Mouse (Mus musculus): ENCODE data around the gene C9orf72. TPM values are rescaled to one million over a fixed set of nuclear protein-coding genes. Genes with fewer than 3 reads are reported as not detected.

Gene C9orf72
- polyA plus RNA-seq, 1 experiment from 2014 or later: 11.1 TPM

- no peak for ATAC-seq (ENCODE audit: low FRiP score, low TSS enrichment)
- Histone ChIP-seq H3K36me3 (ENCODE audit: insufficient read depth, low read length) (no peaks in the 10 kb centered on the region), H3K27ac (ENCODE audit: low read length) (no peak overlapping the region), H3K9me3 (ENCODE audit: low read length) (no peaks in the 10 kb centered on the region), H3K4me2 (replicated peaks; ENCODE audit: low read depth, low read length) (no peak overlapping the region), H3K4me3 (ENCODE audit: low read length) (no peak overlapping the region), H3K9ac (replicated peaks; ENCODE audit: low read length) (no peak overlapping the region), H3K4me1 (ENCODE audit: insufficient read depth, low read length) (no peaks in the 10 kb centered on the region), H3K27me3 (ENCODE audit: insufficient read depth, low read length) (no peaks in the 10 kb centered on the region)
- WGBS: 87% methylated on average over 8 of the region's 8 CpGs
Observed at GRCm38 (mm10) chr4:35187617-35188326, 38.2 kb downstream of the C9orf72 start.

GRCm38 (mm10) chr4:35177926-35178645 lies 47.9 kb downstream of the C9orf72 start:
- Histone ChIP-seq H3K9ac (replicated peaks; ENCODE audit: low read length) (no peak overlapping the region), H3K9me3 (ENCODE audit: low read length) (no peaks in the 10 kb centered on the region), H3K27me3 (ENCODE audit: insufficient read depth, low read length) (no peaks in the 10 kb centered on the region), H3K4me3 (ENCODE audit: low read length) (no peak overlapping the region), H3K27ac (ENCODE audit: low read length) (no peak overlapping the region), H3K4me1 (ENCODE audit: insufficient read depth, low read length) (0 out of 2 replicates have a peak, but pooled peaks cover 5% of the 10 kb centered on the region), H3K36me3 (ENCODE audit: insufficient read depth, low read length) (no peaks in the 10 kb centered on the region), H3K4me2 (replicated peaks; ENCODE audit: low read depth, low read length) (no peak overlapping the region)
- 56% methylated on average over 12 of the region's 12 CpGs for WGBS
- no peak for ATAC-seq (ENCODE audit: low FRiP score, low TSS enrichment)

- ATAC-seq (ENCODE audit: low FRiP score, low TSS enrichment): no peak
- Histone ChIP-seq H3K9me3 (ENCODE audit: low read length) (no peaks in the 10 kb centered on the region), H3K36me3 (ENCODE audit: insufficient read depth, low read length) (no peaks in the 10 kb centered on the region), H3K9ac (replicated peaks; ENCODE audit: low read length) (no peak overlapping the region), H3K4me1 (ENCODE audit: insufficient read depth, low read length) (0 out of 2 replicates have a peak, but pooled peaks cover 5% of the 10 kb centered on the region), H3K27ac (ENCODE audit: low read length) (no peak overlapping the region), H3K4me2 (replicated peaks; ENCODE audit: low read depth, low read length) (no peak overlapping the region), H3K4me3 (ENCODE audit: low read length) (no peak overlapping the region), H3K27me3 (ENCODE audit: insufficient read depth, low read length) (no peaks in the 10 kb centered on the region)
- WGBS: 88% methylated on average over 2 of the region's 2 CpGs
Observed at GRCm38 (mm10) chr4:35175566-35175965, 50.4 kb downstream of the C9orf72 start.

- WGBS: 69% methylated on average over 1 of the region's 1 CpGs
- ATAC-seq (ENCODE audit: low FRiP score, low TSS enrichment): no peak
- H3K27me3 ChIP-seq (ENCODE audit: insufficient read depth, low read length): no peaks in the 10 kb centered on the region
- H3K9me3 ChIP-seq (ENCODE audit: low read length): no peaks in the 10 kb centered on the region
- H3K27ac ChIP-seq (ENCODE audit: low read length): no peak overlapping the region
- no peak overlapping the region for H3K9ac ChIP-seq (replicated peaks; ENCODE audit: low read length)
- 0 out of 2 replicates have a peak, but pooled peaks cover 10% of the 10 kb centered on the region for H3K4me1 ChIP-seq (ENCODE audit: insufficient read depth, low read length)
- H3K36me3 ChIP-seq (ENCODE audit: insufficient read depth, low read length): no peaks in the 10 kb centered on the region
- no peak overlapping the region for H3K4me3 ChIP-seq (ENCODE audit: low read length)
- no peak overlapping the region for H3K4me2 ChIP-seq (replicated peaks; ENCODE audit: low read depth, low read length)
Observed at GRCm38 (mm10) chr4:35173551-35173950, 52.4 kb downstream of the C9orf72 start.

- Histone ChIP-seq H3K4me3 (ENCODE audit: low read length) (no peak overlapping the region), H3K9me3 (ENCODE audit: low read length) (no peaks in the 10 kb centered on the region), H3K9ac (replicated peaks; ENCODE audit: low read length) (no peak overlapping the region), H3K27ac (ENCODE audit: low read length) (no peak overlapping the region), H3K36me3 (ENCODE audit: insufficient read depth, low read length) (no peaks in the 10 kb centered on the region), H3K4me1 (ENCODE audit: insufficient read depth, low read length) (0 out of 2 replicates have a peak, but pooled peaks cover 4% of the 10 kb centered on the region), H3K4me2 (replicated peaks; ENCODE audit: low read depth, low read length) (no peak overlapping the region), H3K27me3 (ENCODE audit: insufficient read depth, low read length) (no peaks in the 10 kb centered on the region)
- no peak for ATAC-seq (ENCODE audit: low FRiP score, low TSS enrichment)
- WGBS: 90% methylated on average over 2 of the region's 2 CpGs
Observed at GRCm38 (mm10) chr4:35172471-35172870, 53.5 kb downstream of the C9orf72 start.

- no peak overlapping the region for H3K27ac ChIP-seq (ENCODE audit: low read length)
- H3K4me2 ChIP-seq (replicated peaks; ENCODE audit: low read depth, low read length): no peak overlapping the region
- no peaks in the 10 kb centered on the region for H3K27me3 ChIP-seq (ENCODE audit: insufficient read depth, low read length)
- WGBS: 53% methylated on average over 13 of the region's 13 CpGs
- no peaks in the 10 kb centered on the region for H3K36me3 ChIP-seq (ENCODE audit: insufficient read depth, low read length)
- H3K9me3 ChIP-seq (ENCODE audit: low read length): no peaks in the 10 kb centered on the region
- no peak overlapping the region for H3K9ac ChIP-seq (replicated peaks; ENCODE audit: low read length)
- no peak for ATAC-seq (ENCODE audit: low FRiP score, low TSS enrichment)
- 0 out of 2 replicates have a peak, but pooled peaks cover 4% of the 10 kb centered on the region for H3K4me1 ChIP-seq (ENCODE audit: insufficient read depth, low read length)
- no peak overlapping the region for H3K4me3 ChIP-seq (ENCODE audit: low read length)
Observed at GRCm38 (mm10) chr4:35169571-35170125, 56.3 kb downstream of the C9orf72 start.

GRCm38 (mm10) chr4:35167855-35168254 lies 58.1 kb downstream of the C9orf72 start:
- H3K36me3 ChIP-seq (ENCODE audit: insufficient read depth, low read length): no peaks in the 10 kb centered on the region
- H3K4me1 ChIP-seq (ENCODE audit: insufficient read depth, low read length): 0 out of 2 replicates have a peak, but pooled peaks cover 4% of the 10 kb centered on the region
- H3K4me2 ChIP-seq (replicated peaks; ENCODE audit: low read depth, low read length): no peak overlapping the region
- no peak for ATAC-seq (ENCODE audit: low FRiP score, low TSS enrichment)
- 71% methylated on average over 5 of the region's 5 CpGs for WGBS
- H3K4me3 ChIP-seq (ENCODE audit: low read length): no peak overlapping the region
- H3K9me3 ChIP-seq (ENCODE audit: low read length): no peaks in the 10 kb centered on the region
- H3K9ac ChIP-seq (replicated peaks; ENCODE audit: low read length): no peak overlapping the region
- H3K27ac ChIP-seq (ENCODE audit: low read length): no peak overlapping the region
- no peaks in the 10 kb centered on the region for H3K27me3 ChIP-seq (ENCODE audit: insufficient read depth, low read length)

GRCm38 (mm10) chr4:35165947-35166346 lies 60.0 kb downstream of the C9orf72 start:
- no peak overlapping the region for H3K4me2 ChIP-seq (replicated peaks; ENCODE audit: low read depth, low read length)
- H3K4me3 ChIP-seq (ENCODE audit: low read length): no peak overlapping the region
- peak; percentile 76 for ATAC-seq (ENCODE audit: low FRiP score, low TSS enrichment)
- no peaks in the 10 kb centered on the region for H3K27me3 ChIP-seq (ENCODE audit: insufficient read depth, low read length)
- H3K9me3 ChIP-seq (ENCODE audit: low read length): no peaks in the 10 kb centered on the region
- WGBS: 74% methylated on average over 3 of the region's 3 CpGs
- H3K9ac ChIP-seq (replicated peaks; ENCODE audit: low read length): no peak overlapping the region
- H3K36me3 ChIP-seq (ENCODE audit: insufficient read depth, low read length): no peaks in the 10 kb centered on the region
- 0 out of 2 replicates have a peak, but pooled peaks cover 4% of the 10 kb centered on the region for H3K4me1 ChIP-seq (ENCODE audit: insufficient read depth, low read length)
- H3K27ac ChIP-seq (ENCODE audit: low read length): no peak overlapping the region

- H3K4me2 ChIP-seq (replicated peaks; ENCODE audit: low read depth, low read length): no peak overlapping the region
- H3K9me3 ChIP-seq (ENCODE audit: low read length): no peaks in the 10 kb centered on the region
- no peak overlapping the region for H3K9ac ChIP-seq (replicated peaks; ENCODE audit: low read length)
- H3K4me1 ChIP-seq (ENCODE audit: insufficient read depth, low read length): 0 out of 2 replicates have a peak, but pooled peaks cover 4% of the 10 kb centered on the region
- H3K27ac ChIP-seq (ENCODE audit: low read length): no peak overlapping the region
- no peak overlapping the region for H3K4me3 ChIP-seq (ENCODE audit: low read length)
- H3K36me3 ChIP-seq (ENCODE audit: insufficient read depth, low read length): no peaks in the 10 kb centered on the region
- 83% methylated on average over 2 of the region's 2 CpGs for WGBS
- H3K27me3 ChIP-seq (ENCODE audit: insufficient read depth, low read length): no peaks in the 10 kb centered on the region
- no peak for ATAC-seq (ENCODE audit: low FRiP score, low TSS enrichment)
Observed at GRCm38 (mm10) chr4:35165275-35165674, 60.7 kb downstream of the C9orf72 start.
